Mouse (Mus musculus): ENCODE data around the gene Sos1. TPM values are rescaled to one million over a fixed set of nuclear protein-coding genes. Genes with fewer than 3 reads are reported as not detected.
"Not testable (repeated sequence)": the region's sequence is repeated elsewhere in the genome, so short reads cannot be mapped to it uniquely, and the experiment has no call there.

Sos1 gene
- polyA plus RNA-seq, 1 experiment = 2.9 TPM

DNA sequence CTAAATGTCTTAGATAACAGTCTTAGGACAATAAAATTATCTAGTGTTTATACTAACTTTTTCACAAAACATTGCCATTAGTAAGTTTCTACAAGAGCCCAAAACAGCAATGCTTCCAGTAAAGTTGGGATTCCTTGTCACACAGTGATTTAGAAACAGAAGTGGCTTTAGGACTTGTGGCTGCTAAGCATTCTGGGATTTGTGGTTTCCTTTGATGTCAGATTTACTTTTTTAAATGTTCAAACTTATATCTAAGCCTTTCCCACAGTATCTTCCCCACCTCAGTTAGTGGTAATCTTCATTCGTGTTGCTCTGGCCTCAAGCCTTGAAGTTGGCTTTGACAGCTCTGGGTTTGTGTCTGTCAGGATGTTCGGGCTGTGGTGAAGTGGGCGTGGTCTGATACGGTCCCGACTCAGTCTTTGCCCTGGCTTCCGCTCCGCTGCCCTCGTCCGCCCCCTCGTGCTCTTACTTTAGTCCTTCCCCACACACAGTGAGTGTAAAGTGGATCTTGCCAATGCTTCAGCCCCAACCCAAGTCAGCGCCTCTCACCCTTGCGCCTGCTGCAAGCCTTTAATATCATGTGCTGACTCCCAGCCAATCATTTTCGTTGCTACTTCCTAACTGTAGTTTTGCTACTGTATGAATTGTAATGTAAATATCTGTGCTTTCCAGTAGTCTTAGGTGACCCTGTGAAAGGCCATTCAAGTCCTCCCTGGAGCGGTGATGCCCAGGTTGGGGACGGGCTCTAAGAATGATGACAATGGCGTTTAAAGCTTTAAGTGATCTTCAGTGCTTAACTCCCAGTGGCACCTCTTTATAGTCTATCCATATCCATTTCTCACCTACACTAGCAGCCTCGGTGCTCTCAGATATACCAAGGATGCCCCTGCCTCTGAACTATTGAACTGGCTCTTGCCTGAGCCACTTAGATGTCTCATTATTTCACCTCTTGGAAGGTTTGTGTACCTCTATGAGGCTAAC is 88.5 kb downstream of the Sos1 start:
- peak; percentile 26 for DNase-seq
- H3K4me1 ChIP-seq (ENCODE audit: control insufficient read depth, insufficient read depth, low read length) = no peaks in the 10 kb centered on the region
- WGBS = 9% methylated on average over 17 of the region's 17 CpGs
- H3K4me3 ChIP-seq (replicated peaks; ENCODE audit: extremely low read depth, low read depth, low read length) = peak overlapping the region; percentile 54
- TF ChIP-seq CTCF (IDR thresholded peaks at IDR 0.05; ENCODE audit: insufficient read depth, low read length) (peak; percentile 42; the same call in 1 of the 2 replicates), POLR2A (IDR thresholded peaks at IDR 0.05; ENCODE audit: borderline replicate concordance, extremely low read depth, low read depth, low read length) (no peak)

- H3K4me1 ChIP-seq (ENCODE audit: control insufficient read depth, insufficient read depth, low read length) = no peaks in the 10 kb centered on the region
- DNase-seq = no peak
- no peak overlapping the region for H3K4me3 ChIP-seq (replicated peaks; ENCODE audit: extremely low read depth, low read depth, low read length)
- WGBS = 65% methylated on average over 10 of the region's 10 CpGs
- TF ChIP-seq POLR2A (IDR thresholded peaks at IDR 0.05; ENCODE audit: borderline replicate concordance, extremely low read depth, low read depth, low read length) (no peak), CTCF (IDR thresholded peaks at IDR 0.05; ENCODE audit: insufficient read depth, low read length) (no peak)
These were observed 90.2 kb downstream of the Sos1 start for GRCm38 (mm10) chr17:80390024-80390423.

- TF ChIP-seq POLR2A (IDR thresholded peaks at IDR 0.05; ENCODE audit: borderline replicate concordance, extremely low read depth, low read depth, low read length) = no peak
- TF ChIP-seq CTCF (IDR thresholded peaks at IDR 0.05; ENCODE audit: insufficient read depth, low read length) = no peak
- WGBS = 49% methylated on average over 1 of the region's 1 CpGs
These were observed 94.6 kb downstream of the Sos1 start for GRCm38 (mm10) chr17:80385671-80386070.

DNA sequence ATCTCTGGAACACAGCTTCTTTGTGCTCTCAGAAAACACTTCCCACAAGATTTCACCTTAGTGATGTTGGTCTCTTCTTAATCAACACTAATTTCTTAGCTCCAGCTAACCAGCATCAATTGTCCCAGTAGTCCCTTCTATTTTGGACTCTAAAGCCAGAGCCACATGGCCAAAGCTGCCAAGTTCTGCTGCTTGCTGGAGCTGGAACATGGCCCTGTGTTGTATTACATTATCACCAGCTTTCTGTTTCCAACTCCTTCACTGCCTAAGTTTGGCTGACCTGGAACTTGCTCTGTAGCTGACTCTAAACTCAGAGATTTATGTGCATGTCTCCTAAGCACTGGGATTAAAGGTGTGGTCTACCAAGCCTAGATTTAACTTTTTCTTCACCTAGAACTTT is 101.9 kb downstream of the Sos1 start:
- not testable (repeated sequence) for H3K4me1 ChIP-seq (ENCODE audit: control insufficient read depth, insufficient read depth, low read length); DNase-seq; H3K4me3 ChIP-seq (replicated peaks; ENCODE audit: extremely low read depth, low read depth, low read length)

More at GRCm38 (mm10) chr17:80385671-80386070, 94.6 kb downstream of the Sos1 start:
- Histone ChIP-seq H3K4me1 (ENCODE audit: control insufficient read depth, insufficient read depth, low read length) (no peaks in the 10 kb centered on the region), H3K4me3 (replicated peaks; ENCODE audit: extremely low read depth, low read depth, low read length) (no peak overlapping the region)
- no peak for DNase-seq

- WGBS = 20% methylated on average over 29 of the region's 29 CpGs
- Histone ChIP-seq H3K4me3 (replicated peaks; ENCODE audit: extremely low read depth, low read depth, low read length) (peak overlapping the region; percentile 48), H3K4me1 (ENCODE audit: control insufficient read depth, insufficient read depth, low read length) (peaks cover 2% of the 10 kb centered on the region)
- no peak for TF ChIP-seq POLR2A (IDR thresholded peaks at IDR 0.05; ENCODE audit: borderline replicate concordance, extremely low read depth, low read depth, low read length)
- TF ChIP-seq CTCF (IDR thresholded peaks at IDR 0.05; ENCODE audit: insufficient read depth, low read length) = no peak
- no peak for DNase-seq
These were observed 106.5 kb downstream of the Sos1 start for GRCm38 (mm10) chr17:80373726-80374096.

DNA sequence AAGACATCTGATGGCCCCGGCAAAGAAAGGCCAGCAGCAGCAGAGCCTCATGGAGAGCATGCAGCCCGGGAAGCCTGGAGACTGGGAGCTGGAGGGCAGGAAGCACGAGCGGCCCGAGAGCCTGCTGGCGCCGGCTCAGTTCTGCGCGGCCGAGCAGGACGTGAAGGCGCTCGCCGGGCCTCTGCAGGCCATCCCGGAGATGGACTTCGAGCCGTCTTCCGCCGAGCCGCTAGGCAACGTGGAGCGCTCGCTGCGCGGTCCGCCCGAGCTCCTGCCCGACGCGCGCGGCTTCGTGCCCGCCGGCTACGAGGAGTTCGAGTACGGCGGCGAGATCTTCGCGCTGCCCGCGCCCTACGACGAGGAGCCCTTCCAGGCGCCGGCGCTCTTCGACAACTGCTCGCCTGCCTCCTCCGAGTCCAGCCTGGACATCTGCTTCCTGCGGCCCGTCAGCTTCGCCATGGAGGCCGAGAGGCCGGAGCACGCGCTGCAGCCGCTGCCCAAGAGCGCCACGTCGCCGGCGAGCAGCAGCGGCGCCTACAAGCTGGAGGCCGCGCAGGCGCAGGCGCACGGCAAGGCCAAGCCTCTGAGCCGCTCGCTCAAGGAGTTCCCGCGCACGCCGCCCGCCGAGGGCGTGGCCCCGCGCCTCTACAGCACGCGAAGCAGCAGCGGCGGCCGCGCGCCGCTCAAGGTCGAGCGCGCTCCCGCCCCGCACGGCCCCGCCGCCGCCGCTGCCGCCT is 107.1 kb downstream of the Sos1 start, which contains the start of gene Gm10190:
TSS of gene Gm10190 (minus strand) at position 553 of the 737 bp plus-strand sequence.
- Histone ChIP-seq H3K4me1 (ENCODE audit: control insufficient read depth, insufficient read depth, low read length) (peaks cover 2% of the 10 kb centered on the region), H3K4me3 (replicated peaks; ENCODE audit: extremely low read depth, low read depth, low read length) (peak within 1 kb of the TSS; percentile 63)
- TF ChIP-seq CTCF (IDR thresholded peaks at IDR 0.05; ENCODE audit: insufficient read depth, low read length) = no peak
- peak; percentile 52; the same call in 1 of the 2 replicates for TF ChIP-seq POLR2A (IDR thresholded peaks at IDR 0.05; ENCODE audit: borderline replicate concordance, extremely low read depth, low read depth, low read length)
- peak; percentile 79 for DNase-seq
- whole genome bisulfite sequencing = 2% methylated on average over 93 of the region's 102 CpGs

- TF ChIP-seq POLR2A (IDR thresholded peaks at IDR 0.05; ENCODE audit: borderline replicate concordance, extremely low read depth, low read depth, low read length) (no peak), CTCF (IDR thresholded peaks at IDR 0.05; ENCODE audit: insufficient read depth, low read length) (no peak)
- 73% methylated on average over 9 of the region's 9 CpGs for WGBS
- H3K4me3 ChIP-seq (replicated peaks; ENCODE audit: extremely low read depth, low read depth, low read length) = no peak overlapping the region
- H3K4me1 ChIP-seq (ENCODE audit: control insufficient read depth, insufficient read depth, low read length) = no peaks in the 10 kb centered on the region; the same call in 1 of the 2 replicates
- DNase-seq = no peak
These were observed 111.6 kb downstream of the Sos1 start for GRCm38 (mm10) chr17:80368606-80369005.

DNA sequence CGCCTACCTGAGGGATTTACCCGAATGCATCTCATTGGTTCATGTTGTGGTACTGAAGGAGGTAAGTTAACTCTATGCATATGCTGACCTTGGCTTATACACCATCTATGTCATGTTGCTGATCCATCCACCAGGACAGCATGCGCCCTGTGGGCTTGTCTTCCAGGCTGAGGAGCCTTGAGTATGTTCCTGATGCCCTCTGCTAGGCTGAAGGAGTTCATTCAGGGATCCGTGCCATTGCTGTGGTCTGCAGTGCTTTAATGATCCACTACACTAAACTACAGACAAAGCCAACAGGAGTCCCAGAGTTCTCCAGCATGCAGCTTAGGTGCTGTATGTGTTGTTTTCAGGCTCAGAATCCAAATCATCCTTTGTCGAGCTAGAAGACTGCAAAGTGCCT is 113.0 kb downstream of the Sos1 start:
- no peak for DNase-seq
- 91% methylated on average over 5 of the region's 5 CpGs for WGBS

DNA sequence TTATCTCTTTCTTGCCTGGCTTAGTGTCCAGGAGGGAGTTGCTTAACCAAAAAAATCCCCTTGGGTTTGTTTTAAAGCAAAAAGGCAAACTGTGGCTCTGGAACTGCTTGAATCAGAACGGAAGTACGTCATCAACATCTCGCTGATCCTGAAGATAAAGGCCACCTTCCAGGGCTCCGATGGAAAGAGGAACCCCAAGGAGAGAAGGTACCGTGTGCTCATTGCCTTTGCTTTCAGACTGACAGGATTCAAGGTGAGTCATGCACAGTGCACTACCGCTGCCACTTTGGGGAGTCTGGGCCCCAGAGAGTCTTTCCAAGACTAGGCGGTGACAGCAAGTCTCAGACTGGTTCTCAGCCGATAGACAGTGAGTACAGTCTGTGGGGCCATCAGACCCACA is 120.0 kb downstream of the Sos1 start:
- TF ChIP-seq CTCF (IDR thresholded peaks at IDR 0.05; ENCODE audit: insufficient read depth, low read length) (no peak), POLR2A (IDR thresholded peaks at IDR 0.05; ENCODE audit: borderline replicate concordance, extremely low read depth, low read depth, low read length) (no peak)
- 79% methylated on average over 8 of the region's 8 CpGs for WGBS
- Histone ChIP-seq H3K4me1 (ENCODE audit: control insufficient read depth, insufficient read depth, low read length) (no peaks in the 10 kb centered on the region), H3K4me3 (replicated peaks; ENCODE audit: extremely low read depth, low read depth, low read length) (no peak overlapping the region)
- no peak for DNase-seq

More for the DNA sequence above, 113.0 kb downstream of the Sos1 start:
- Histone ChIP-seq H3K4me1 (ENCODE audit: control insufficient read depth, insufficient read depth, low read length) (no peaks in the 10 kb centered on the region), H3K4me3 (replicated peaks; ENCODE audit: extremely low read depth, low read depth, low read length) (no peak overlapping the region)
- TF ChIP-seq CTCF (IDR thresholded peaks at IDR 0.05; ENCODE audit: insufficient read depth, low read length) (no peak), POLR2A (IDR thresholded peaks at IDR 0.05; ENCODE audit: borderline replicate concordance, extremely low read depth, low read depth, low read length) (no peak)
